Mouse (Mus musculus): ENCODE measurements around the gene Fkbp5. TPM values are rescaled to one million over a fixed set of nuclear protein-coding genes. Genes with fewer than 3 reads are reported as not detected.

Gene Fkbp5
- total RNA-seq, 2 experiments from 2014 or later = 50.0 to 72.1 TPM

- no peak for DNase-seq
- intact Hi-C loops (cut with DNase I) = no loop called here
Measured at GRCm38 (mm10) chr17:28394994-28395393, 122.3 kb downstream of the Fkbp5 start.

GRCm38 (mm10) chr17:28394051-28394765 lies 123.1 kb downstream of the Fkbp5 start:
- DNase-seq = no peak
- intact Hi-C loops (cut with DNase I) = no loop called here

- intact Hi-C loops (cut with DNase I) = no loop called here
- no peak for DNase-seq
Measured at GRCm38 (mm10) chr17:28391568-28392432, 125.5 kb downstream of the Fkbp5 start.

GRCm38 (mm10) chr17:28388534-28388933 lies 128.8 kb downstream of the Fkbp5 start:
- intact Hi-C loops (cut with DNase I) = no loop called here
- no peak for DNase-seq

DNA sequence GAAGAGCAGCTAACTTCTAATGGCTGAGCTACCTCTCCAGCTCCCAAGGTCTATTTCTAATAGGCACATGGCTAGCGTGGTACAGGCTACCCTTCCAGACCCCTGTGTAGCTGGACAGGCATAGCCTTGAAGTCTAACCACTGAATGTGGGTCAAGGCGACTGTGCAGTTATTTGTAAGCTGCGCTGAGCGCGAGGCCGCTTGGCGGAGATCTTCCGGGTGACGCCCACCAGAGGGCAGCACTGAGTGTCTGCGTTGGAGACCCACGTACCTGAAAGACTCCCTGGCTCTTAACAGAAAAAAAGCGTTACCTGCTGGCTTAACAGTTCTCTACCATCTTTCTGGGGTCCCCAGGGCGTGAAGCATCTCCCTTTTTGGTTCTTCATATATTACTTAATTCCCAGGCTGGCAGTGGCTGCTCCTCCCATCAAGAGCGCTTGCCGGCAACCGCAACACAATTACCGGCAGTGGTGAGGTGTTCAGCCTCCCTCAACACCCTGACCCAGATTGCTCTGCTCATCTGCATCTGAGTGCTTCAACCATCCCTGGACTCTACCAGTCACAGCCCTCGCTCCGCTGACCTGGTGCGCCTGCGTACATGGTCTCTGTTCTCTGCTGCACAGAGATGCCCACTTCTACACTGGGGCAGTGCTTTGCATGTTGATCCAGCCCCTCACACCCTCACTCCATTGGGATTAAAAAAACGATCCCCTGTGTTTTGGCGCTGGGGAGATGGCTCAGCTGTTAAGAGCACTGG lies 131.0 kb downstream of the Fkbp5 start:
- DNase-seq = peak; percentile 81 to 87
- intact Hi-C loops (cut with DNase I) = loop anchor here (1.0 kb wide), 1 partner anchor 142 kb away; no protein-coding TSS in a partner anchor

DNA sequence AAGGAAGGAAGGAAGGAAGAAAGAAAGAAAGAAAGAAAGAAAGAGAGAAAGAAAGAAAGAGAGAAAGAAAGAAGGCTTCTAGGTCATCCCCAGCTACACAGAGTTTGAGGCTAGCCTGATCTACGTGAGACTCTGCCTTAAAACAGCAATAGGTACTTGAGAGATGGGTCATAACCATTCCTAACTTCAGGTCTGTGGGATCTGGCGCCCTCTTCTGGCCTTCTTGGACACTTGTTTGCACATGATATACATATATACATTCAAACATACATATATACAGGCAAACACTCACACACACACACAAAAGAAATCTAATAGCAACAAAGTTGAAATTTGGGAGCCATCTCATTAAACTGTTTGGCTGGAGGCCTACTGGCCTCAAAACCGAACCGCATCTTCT lies 133.0 kb downstream of the Fkbp5 start:
- peak in 1 of 2 experiments; percentile 27 for DNase-seq
- intact Hi-C loops (cut with DNase I) = no loop called here

- intact Hi-C loops (cut with DNase I) = no loop called here
- DNase-seq = no peak
Measured at GRCm38 (mm10) chr17:28380255-28380654, 137.1 kb downstream of the Fkbp5 start.

DNA sequence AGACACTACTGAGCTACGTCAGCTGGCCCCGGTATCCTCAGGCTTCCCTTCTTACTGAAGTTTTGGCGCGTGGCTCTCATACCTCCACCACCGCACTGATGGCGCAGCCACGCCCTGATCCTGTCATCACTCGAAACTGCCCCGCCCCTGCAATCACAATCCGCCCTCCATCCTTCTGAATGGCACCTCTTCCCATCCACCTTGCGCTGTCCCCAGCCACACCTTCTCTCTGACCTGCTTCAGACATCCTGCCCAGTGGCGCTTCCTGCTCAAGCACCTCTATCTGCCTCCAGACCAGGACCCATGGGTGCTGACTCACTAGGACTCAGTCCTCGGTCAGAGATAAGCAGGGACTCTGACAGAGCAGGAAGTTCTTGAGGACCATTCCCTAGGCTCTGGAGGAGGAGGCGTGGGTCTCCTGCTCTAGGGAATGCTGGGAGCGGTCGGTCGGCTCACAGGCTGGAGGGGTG lies 141.7 kb downstream of the Fkbp5 start:
- DNase-seq = no peak
- intact Hi-C loops (cut with DNase I) = no loop called here

DNA sequence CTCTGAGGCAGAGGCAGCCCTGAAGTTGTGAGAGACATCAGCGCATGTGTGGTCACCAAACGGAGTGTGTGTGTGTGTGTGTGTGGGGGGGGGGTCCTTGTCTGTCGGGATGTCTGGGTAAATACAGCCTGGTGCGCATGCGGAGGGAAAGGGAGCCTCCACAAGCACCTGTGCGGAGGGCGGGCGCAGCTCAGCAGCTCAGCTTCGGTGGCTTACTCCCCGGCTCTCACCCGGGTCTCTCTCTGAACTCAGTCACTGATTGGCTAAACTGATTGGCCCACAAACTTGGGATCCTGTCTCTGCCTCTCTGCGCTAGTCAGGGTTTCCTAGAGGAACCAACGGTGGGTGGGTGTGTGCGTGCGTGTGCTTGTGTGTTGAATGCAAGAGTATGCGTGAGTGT lies 142.8 kb downstream of the Fkbp5 start:
- intact Hi-C loops (cut with DNase I) = no loop called here
- no peak for DNase-seq

DNA sequence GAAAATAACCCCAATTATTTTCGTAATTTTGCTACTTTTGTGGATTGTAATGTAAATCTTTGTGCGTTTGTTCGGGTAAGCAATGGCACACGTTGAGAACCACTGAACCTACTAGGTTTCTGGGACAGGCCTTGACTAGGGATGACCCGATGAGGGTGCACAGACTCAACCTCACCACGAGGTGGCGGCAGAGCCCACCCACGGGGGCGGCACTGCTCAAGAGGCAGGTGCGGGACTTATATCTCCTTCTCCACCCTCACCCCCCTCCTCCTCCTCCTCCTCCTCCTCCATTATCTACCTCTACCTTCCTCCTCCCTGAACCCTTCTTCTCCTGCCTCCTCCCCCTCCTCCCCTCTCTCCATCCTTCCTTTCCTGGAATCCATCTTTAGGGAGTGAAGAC lies 143.5 kb downstream of the Fkbp5 start:
- intact Hi-C loops (cut with DNase I) = no loop called here
- DNase-seq = peak in 1 of 2 experiments; percentile 41

GRCm38 (mm10) chr17:28371941-28372340 lies 145.4 kb downstream of the Fkbp5 start:
- DNase-seq = no peak
- intact Hi-C loops (cut with DNase I) = no loop called here

GRCm38 (mm10) chr17:28371286-28371685 lies 146.0 kb downstream of the Fkbp5 start:
- no peak for DNase-seq
- intact Hi-C loops (cut with DNase I) = no loop called here

- intact Hi-C loops (cut with DNase I) = loop anchor here (2.0 to 5.0 kb wide), 2 partner anchors 40 to 142 kb away; partner anchors contain the start of gene Rpl10a
- no peak for DNase-seq
Measured at GRCm38 (mm10) chr17:28369056-28369455, 148.3 kb downstream of the Fkbp5 start.

DNA sequence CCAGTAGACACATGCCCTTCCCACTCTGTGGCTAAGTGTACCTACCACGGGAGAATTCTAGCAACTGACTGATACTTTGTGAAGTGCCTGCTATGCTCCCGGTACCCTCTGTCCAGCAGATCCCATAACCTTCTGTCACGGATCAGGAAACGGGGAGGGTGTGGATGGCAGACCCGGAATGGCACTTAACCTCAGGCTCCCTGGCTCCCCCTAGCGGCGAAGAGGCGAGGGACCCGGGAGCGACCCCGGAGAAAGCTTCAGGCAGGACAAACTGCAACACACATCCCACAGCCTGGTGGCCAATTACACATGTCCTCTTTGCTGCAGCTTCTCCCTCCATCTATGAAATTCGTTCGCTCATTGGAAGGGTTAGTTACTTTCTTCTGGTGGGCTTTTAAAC lies 148.9 kb downstream of the Fkbp5 start:
- intact Hi-C loops (cut with DNase I) = loop anchor here (1.0 to 5.0 kb wide), 3 partner anchors 40 to 164 kb away; partner anchors contain the start of gene Rpl10a

GRCm38 (mm10) chr17:28365122-28365521 lies 152.2 kb downstream of the Fkbp5 start, which contains the start of gene Tulp1:
Tulp1 (minus strand) TSS chr17:28365222.
- DNase-seq = no peak
- intact Hi-C loops (cut with DNase I) = loop anchor here (5.0 kb wide), 1 partner anchor 138 kb away; no protein-coding TSS in a partner anchor

More for the DNA sequence above, 148.9 kb downstream of the Fkbp5 start:
- peak; percentile 83 to 90 for DNase-seq

DNA sequence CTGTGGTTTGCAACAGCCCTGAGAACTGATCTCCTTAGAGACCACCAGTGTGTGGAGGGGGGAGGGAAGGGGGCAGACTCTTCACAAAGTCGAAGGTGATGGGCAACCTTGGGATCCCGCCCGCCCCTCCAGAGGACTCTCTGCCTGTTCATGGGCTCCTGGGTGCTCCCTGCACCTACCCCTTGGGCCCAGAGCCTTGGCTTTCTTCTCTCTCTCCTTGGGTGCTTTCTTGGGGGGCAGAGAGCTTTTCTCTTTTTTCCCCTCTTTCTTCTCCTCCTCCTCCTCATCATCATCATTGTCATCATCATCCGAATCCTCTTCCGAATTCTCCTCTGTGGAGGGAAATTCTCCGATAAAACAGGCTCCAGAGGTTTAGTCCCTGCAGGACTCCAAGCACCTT lies 153.8 kb downstream of the Fkbp5 start:
- DNase-seq = no peak
- intact Hi-C loops (cut with DNase I) = no loop called here

DNA sequence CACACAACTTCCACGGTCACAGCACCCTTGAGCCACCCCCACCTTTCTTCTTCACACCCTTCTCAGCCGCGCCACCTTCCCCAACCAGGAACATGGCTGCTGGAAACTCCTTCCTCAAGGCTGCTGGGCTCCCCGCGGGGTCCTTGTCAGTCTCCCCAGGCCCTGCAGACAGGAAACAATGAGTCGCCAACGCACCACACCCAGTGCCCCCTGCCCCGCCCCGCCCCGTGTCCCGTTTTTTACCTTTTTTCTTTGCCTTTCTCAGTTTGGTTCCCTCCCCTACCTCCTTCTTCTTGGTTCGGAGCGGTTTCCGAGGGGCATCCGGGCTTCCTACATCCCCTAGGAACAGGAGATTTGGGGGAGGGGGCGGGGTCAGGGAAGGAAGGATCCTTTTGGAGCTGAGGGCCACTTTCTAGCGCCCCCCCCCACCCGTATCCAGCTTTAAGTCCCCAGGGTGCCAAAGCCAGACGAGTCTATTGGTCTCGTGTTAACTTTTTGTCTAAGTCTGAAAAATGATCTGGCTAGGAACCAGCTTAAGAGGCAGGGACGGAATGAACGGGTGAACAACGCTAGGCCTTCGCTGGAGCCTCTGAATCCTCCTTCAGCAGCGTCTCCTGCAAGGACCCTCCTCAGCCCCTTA lies 154.6 kb downstream of the Fkbp5 start:
- no peak for DNase-seq
- intact Hi-C loops (cut with DNase I) = no loop called here

- intact Hi-C loops (cut with DNase I) = no loop called here
- no peak for DNase-seq
Measured at GRCm38 (mm10) chr17:28361921-28362652, 155.2 kb downstream of the Fkbp5 start.

GRCm38 (mm10) chr17:28360531-28361277 lies 156.6 kb downstream of the Fkbp5 start:
- intact Hi-C loops (cut with DNase I) = no loop called here
- DNase-seq = no peak
